Mouse (Mus musculus) erythroblast, embryonic 14.5 days (primary cell): Measurements from ENCODE around the gene Olfr1443.

Experiments used
- GATA1 ChIP-seq: IDR thresholded peaks from 2 replicates; pipeline ENCODE4 v1.6.1; 2012; ENCODE audit warnings: low read length, inconsistent platforms, mixed read lengths
- TAL1 ChIP-seq: IDR thresholded peaks from 3 replicates; pipeline ENCODE4 v1.6.1; 2012; ENCODE audit warnings: low read length, inconsistent platforms, mixed read lengths

DNA sequence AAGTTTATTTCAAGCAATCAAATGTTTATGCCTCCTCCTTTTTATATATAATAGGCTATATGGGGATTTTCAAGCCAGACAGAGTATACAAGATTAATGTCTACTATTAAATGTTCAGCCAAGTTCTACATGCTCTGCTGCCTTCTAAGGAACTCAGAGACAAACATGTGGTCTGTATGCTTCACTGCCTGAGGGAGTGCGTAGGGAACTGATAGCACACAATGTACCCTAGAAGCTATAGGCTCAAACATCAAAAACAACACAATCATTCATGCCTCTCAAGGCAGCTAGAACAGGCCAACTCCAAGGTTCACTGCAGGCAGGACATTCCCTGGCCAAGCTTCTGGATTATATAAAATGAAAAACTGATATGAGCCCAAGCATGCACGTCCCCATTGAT is 30.5 kb downstream of the Olfr1443 start:
- TF ChIP-seq GATA1: no peak
- TF ChIP-seq TAL1: no peak
